Mouse (Mus musculus): ENCODE data around the gene BC028528. TPM values are rescaled to one million over a fixed set of nuclear protein-coding genes. Genes with fewer than 3 reads are reported as not detected.
"Not testable (repeated sequence)": the region's sequence is repeated elsewhere in the genome, so short reads cannot be mapped to it uniquely, and the experiment has no call there.

Gene BC028528
- polyA plus RNA-seq, 1 experiment = 8.1 TPM

DNA sequence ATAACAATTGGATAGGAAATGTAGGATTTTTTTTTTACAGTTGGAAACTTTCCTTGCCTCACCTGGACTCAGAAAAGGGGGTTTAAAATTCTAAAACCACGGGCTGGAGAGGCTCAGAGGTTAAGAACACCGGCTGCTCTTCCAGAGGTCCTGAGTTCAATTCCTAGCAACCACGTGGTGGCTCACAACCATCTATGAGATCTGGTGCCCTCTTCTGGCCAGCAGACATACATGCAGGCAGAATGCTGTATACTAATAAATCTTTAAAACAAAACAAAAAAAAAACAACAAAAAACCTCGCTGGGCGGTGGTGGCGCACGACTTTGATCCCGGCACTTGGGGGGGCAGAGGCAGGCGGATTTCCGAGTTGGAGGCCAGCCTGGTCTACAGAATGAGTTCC lies 30.6 kb downstream of the BC028528 start:
- WGBS = 62% methylated on average over 10 of the region's 10 CpGs
- no peak for DNase-seq
- TF ChIP-seq CTCF (conservative IDR thresholded peaks at IDR 0.05; ENCODE audit: insufficient read depth, insufficient read length, low read depth, low read length) (peak; percentile 47), POLR2A (IDR thresholded peaks at IDR 0.05; ENCODE audit: low read depth, low read length) (no peak)

DNA sequence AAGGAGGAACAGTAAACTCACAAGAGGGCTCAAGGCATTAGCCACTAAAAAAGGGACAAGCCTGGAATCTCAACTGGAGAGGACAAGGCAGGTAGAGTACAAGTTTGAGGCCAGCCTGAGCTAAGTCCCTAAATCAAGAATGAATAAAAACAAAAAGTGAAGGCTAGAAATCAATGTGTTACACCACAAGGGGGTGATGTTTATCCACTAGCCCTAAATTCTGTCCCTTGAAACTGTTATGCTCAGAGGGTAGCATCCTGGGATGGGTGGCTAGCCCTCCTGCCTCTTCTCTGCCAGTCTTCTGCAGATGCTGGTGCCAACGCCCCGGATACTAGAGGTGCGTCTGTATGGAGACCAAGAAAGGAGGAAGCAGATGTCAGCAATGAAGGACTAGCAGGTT lies 31.5 kb downstream of the BC028528 start:
- DNase-seq = no peak
- Histone ChIP-seq H3K4me3 (ENCODE audit: insufficient read depth, low read depth, low read length) (no peak overlapping the region), H3K4me1 (ENCODE audit: control insufficient read depth, insufficient read depth, low read length) (peaks cover 5% of the 10 kb centered on the region; the same call in 1 of the 2 replicates), H3K36me3 (ENCODE audit: control insufficient read depth, insufficient read depth, low read length) (no peaks in the 10 kb centered on the region; the same call in 1 of the 2 replicates), H3K27me3 (replicated peaks; ENCODE audit: control insufficient read depth, insufficient read depth, low read length) (no peaks in the 10 kb centered on the region), H3K27ac (ENCODE audit: insufficient read depth, low read depth, low read length) (no peak overlapping the region)
- WGBS = 80% methylated on average over 3 of the region's 3 CpGs
- 0 out of 2 replicates have a peak, but pooled peaks have one; percentile 20 for TF ChIP-seq CTCF (conservative IDR thresholded peaks at IDR 0.05; ENCODE audit: insufficient read depth, insufficient read length, low read depth, low read length)
- no peak for TF ChIP-seq POLR2A (IDR thresholded peaks at IDR 0.05; ENCODE audit: low read depth, low read length)

More for the DNA sequence above, 30.6 kb downstream of the BC028528 start:
- Histone ChIP-seq H3K4me1 (ENCODE audit: control insufficient read depth, insufficient read depth, low read length) (peaks cover 11% of the 10 kb centered on the region; the same call in 1 of the 2 replicates), H3K27ac (ENCODE audit: insufficient read depth, low read depth, low read length) (no peak overlapping the region), H3K27me3 (replicated peaks; ENCODE audit: control insufficient read depth, insufficient read depth, low read length) (no peaks in the 10 kb centered on the region), H3K36me3 (ENCODE audit: control insufficient read depth, insufficient read depth, low read length) (no peaks in the 10 kb centered on the region; the same call in 1 of the 2 replicates), H3K4me3 (ENCODE audit: insufficient read depth, low read depth, low read length) (no peak overlapping the region)

DNA sequence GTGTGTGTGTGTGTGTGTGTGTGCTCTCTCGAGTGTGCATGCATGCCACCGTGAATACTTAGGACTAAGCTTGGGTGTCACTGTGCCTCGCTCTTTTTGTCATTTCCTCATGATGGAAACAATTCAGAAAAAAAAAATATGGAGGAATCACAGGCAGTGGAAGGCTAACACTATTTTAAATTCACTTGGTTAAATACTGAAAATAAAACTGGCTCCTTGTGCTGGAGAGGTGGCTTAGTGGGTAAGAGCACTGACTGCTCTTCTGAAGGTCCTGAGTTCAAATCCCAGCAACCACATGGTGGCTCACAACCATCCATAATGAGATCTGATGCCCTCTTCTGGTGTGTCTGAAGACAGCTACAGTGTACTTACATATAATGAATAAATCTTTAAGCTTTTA lies 33.5 kb downstream of the BC028528 start:
- H3K4me3 ChIP-seq (ENCODE audit: insufficient read depth, low read depth, low read length); DNase-seq; H3K27me3 ChIP-seq (replicated peaks; ENCODE audit: control insufficient read depth, insufficient read depth, low read length); H3K36me3 ChIP-seq (ENCODE audit: control insufficient read depth, insufficient read depth, low read length); H3K27ac ChIP-seq (ENCODE audit: insufficient read depth, low read depth, low read length); H3K4me1 ChIP-seq (ENCODE audit: control insufficient read depth, insufficient read depth, low read length): not testable (repeated sequence)
- 63% methylated on average over 3 of the region's 3 CpGs for WGBS

GRCm38 (mm10) chr3:95857050-95857449 lies 34.8 kb downstream of the BC028528 start:
- WGBS = 88% methylated on average over 1 of the region's 1 CpGs
- DNase-seq; H3K27me3 ChIP-seq (replicated peaks; ENCODE audit: control insufficient read depth, insufficient read depth, low read length); H3K27ac ChIP-seq (ENCODE audit: insufficient read depth, low read depth, low read length); H3K4me3 ChIP-seq (ENCODE audit: insufficient read depth, low read depth, low read length); H3K36me3 ChIP-seq (ENCODE audit: control insufficient read depth, insufficient read depth, low read length); H3K4me1 ChIP-seq (ENCODE audit: control insufficient read depth, insufficient read depth, low read length): not testable (repeated sequence)

DNA sequence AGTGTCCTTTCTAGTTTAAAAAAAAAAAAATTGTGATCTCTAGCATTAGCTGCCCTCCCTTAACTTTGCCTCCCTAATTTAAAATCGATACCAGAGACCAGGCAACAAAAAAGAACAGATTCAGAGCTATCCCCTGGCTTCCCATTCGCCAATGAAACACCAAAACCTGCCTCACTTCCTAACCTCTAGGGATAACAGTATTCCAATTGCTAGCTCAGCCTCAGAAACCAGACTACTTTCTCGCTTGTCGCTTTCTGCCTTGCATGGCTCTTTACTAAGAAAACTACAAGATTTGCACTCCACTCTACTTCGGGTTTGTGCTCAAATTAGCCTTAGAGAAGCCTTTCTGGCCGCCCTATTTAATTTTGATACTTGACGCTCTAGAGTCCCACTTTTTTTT lies 35.7 kb downstream of the BC028528 start:
- H3K36me3 ChIP-seq (ENCODE audit: control insufficient read depth, insufficient read depth, low read length) = peaks cover 2% of the 10 kb centered on the region; the same call in 1 of the 2 replicates
- WGBS = 26% methylated on average over 7 of the region's 7 CpGs
- no peak for DNase-seq
- peak overlapping the region; percentile 68 for H3K27ac ChIP-seq (ENCODE audit: insufficient read depth, low read depth, low read length)
- H3K4me1 ChIP-seq (ENCODE audit: control insufficient read depth, insufficient read depth, low read length) = no peaks in the 10 kb centered on the region
- H3K4me3 ChIP-seq (ENCODE audit: insufficient read depth, low read depth, low read length) = peak overlapping the region; percentile 90; the same call in 1 of the 2 replicates
- TF ChIP-seq CTCF (conservative IDR thresholded peaks at IDR 0.05; ENCODE audit: insufficient read depth, insufficient read length, low read depth, low read length) (no peak), POLR2A (IDR thresholded peaks at IDR 0.05; ENCODE audit: low read depth, low read length) (no peak)
- H3K27me3 ChIP-seq (replicated peaks; ENCODE audit: control insufficient read depth, insufficient read depth, low read length) = no peaks in the 10 kb centered on the region

GRCm38 (mm10) chr3:95855502-95856089 lies 36.2 kb downstream of the BC028528 start, which contains the start of gene Prpf3:
Prpf3 (minus strand) TSS chr3:95855885.
- Histone ChIP-seq H3K27ac (ENCODE audit: insufficient read depth, low read depth, low read length) (peak within 1 kb of the TSS; percentile 68), H3K36me3 (ENCODE audit: control insufficient read depth, insufficient read depth, low read length) (peaks cover 2% of the 10 kb centered on the region; the same call in 1 of the 2 replicates), H3K27me3 (replicated peaks; ENCODE audit: control insufficient read depth, insufficient read depth, low read length) (no peaks in the 10 kb centered on the region), H3K4me3 (ENCODE audit: insufficient read depth, low read depth, low read length) (peak within 1 kb of the TSS; percentile 90), H3K4me1 (ENCODE audit: control insufficient read depth, insufficient read depth, low read length) (no peaks in the 10 kb centered on the region)
- WGBS = under 1% methylated on average over 56 of the region's 56 CpGs
- DNase-seq = peak; percentile 98
- TF ChIP-seq POLR2A (IDR thresholded peaks at IDR 0.05; ENCODE audit: low read depth, low read length) (peak; percentile 61), CTCF (conservative IDR thresholded peaks at IDR 0.05; ENCODE audit: insufficient read depth, insufficient read length, low read depth, low read length) (no peak)

DNA sequence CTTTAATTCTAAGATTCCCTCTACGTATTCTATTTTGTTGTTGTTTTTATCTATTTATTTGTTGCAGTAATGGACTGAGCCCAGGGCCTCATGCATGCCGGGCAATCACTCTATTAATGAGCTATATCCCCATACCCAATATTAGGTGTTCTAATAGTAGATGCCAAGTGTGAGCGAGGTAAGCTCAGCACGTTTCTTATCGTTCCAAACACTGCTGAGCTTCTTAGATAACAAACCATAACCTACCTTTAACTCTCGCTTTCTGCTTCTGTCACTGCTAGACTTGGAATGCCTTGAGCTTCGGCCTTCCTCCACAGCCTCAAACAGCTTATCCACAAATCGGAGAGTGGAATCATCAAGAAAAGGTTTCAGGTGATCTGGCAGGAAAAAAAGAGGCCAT lies 40.5 kb downstream of the BC028528 start:
- TF ChIP-seq CTCF (conservative IDR thresholded peaks at IDR 0.05; ENCODE audit: insufficient read depth, insufficient read length, low read depth, low read length) (no peak), POLR2A (IDR thresholded peaks at IDR 0.05; ENCODE audit: low read depth, low read length) (no peak)
- WGBS = 93% methylated on average over 8 of the region's 8 CpGs
- H3K27me3 ChIP-seq (replicated peaks; ENCODE audit: control insufficient read depth, insufficient read depth, low read length) = no peaks in the 10 kb centered on the region
- DNase-seq = no peak
- H3K4me3 ChIP-seq (ENCODE audit: insufficient read depth, low read depth, low read length) = no peak overlapping the region
- no peaks in the 10 kb centered on the region for H3K4me1 ChIP-seq (ENCODE audit: control insufficient read depth, insufficient read depth, low read length)
- no peak overlapping the region for H3K27ac ChIP-seq (ENCODE audit: insufficient read depth, low read depth, low read length)
- peaks cover 13% of the 10 kb centered on the region for H3K36me3 ChIP-seq (ENCODE audit: control insufficient read depth, insufficient read depth, low read length)
